ENCODE assay signal across 10 mouse cellular contexts in genomic region chr1:119502729-119503128, GRCm38 (mm10). TPM values are rescaled to one million over a fixed set of nuclear protein-coding genes. Genes with fewer than 3 reads are reported as not detected.
DNase-seq lines count a peak whose midpoint lies in the region; TF ChIP-seq lines count a peak whose summit lies in the region.
"Had no signal": no experiment of that assay in that cellular context is flagged by ENCODE, and none has a peak within 500 bp of the region (broad histone marks: within the 10 kb centered on the region; RNA-seq: fewer than 3 reads in every experiment).

No protein-coding gene starts in this region.

- intact Hi-C loops in heart, adult 2 months (cut with DNase I), result loop anchor here (10.0 kb wide), 1 partner anchor 332 kb away; the partner anchor contains the start of gene Ptpn4
- intact Hi-C loops in heart, postnatal 36 days (cut with DNase I), result no loop called here

- no peak overlapping the region for H3K9ac ChIP-seq in heart, adult 2 months (ENCODE audit: low read depth, low read length)

- no peak for DNase-seq in heart, adult 2 months
- DNase-seq in heart, postnatal 36 days, result no peak
- DNase-seq in 3T3-L1 (ENCODE audit: low read depth, low spot score), result peak; percentile 57
- DNase-seq in Muller cell, postnatal 12 days (ENCODE audit: inconsistent ontology term), result no peak
- DNase-seq in urinary bladder, postnatal 36 days (ENCODE audit: low spot score in 2 of 2), result no peak
- no peak for DNase-seq in cerebellum, postnatal 25 days
- DNase-seq: gastrocnemius, postnatal 10 days; retina, postnatal 1 day had no signal

- peaks cover 32% of the 10 kb centered on the region for H3K4me1 ChIP-seq in heart, adult 2 months (ENCODE audit: control insufficient read depth, insufficient read depth, low read length)
- H3K4me1 ChIP-seq in embryonic fibroblast, embryonic 13.5 days (ENCODE audit: control insufficient read depth, insufficient read depth, low read length), result 0 out of 2 replicates have a peak, but pooled peaks cover 3% of the 10 kb centered on the region

- peak overlapping the region; percentile 94; the same call in 1 of the 2 replicates for H3K27ac ChIP-seq in heart, adult 2 months
- no peak overlapping the region for H3K27ac ChIP-seq in embryonic fibroblast, embryonic 13.5 days (ENCODE audit: insufficient read depth, low read length)
- H3K27ac ChIP-seq in macrophage, result peak overlapping the region; percentile 97

- no peaks in the 10 kb centered on the region; the same call in 1 of the 2 replicates for H3K36me3 ChIP-seq in heart, adult 2 months (ENCODE audit: control insufficient read depth, insufficient read depth, low read length)
- peaks cover 5% of the 10 kb centered on the region; the same call in 1 of the 2 replicates for H3K36me3 ChIP-seq in macrophage (ENCODE audit: inconsistent target)

- H3K79me2 ChIP-seq in heart, adult 2 months (replicated peaks; ENCODE audit: control insufficient read depth, insufficient read depth, low read length), result peaks cover 2% of the 10 kb centered on the region; the same call in 1 of the 2 replicates
- peaks cover 66% of the 10 kb centered on the region for H3K79me2 ChIP-seq in macrophage (ENCODE audit: inconsistent target)

- no peak for TF ChIP-seq EP300 in heart, adult 2 months (IDR thresholded peaks at IDR 0.05; ENCODE audit: insufficient read depth, low read depth, low read length)

- no peaks in the 10 kb centered on the region for H3K27me3 ChIP-seq in heart, adult 2 months (ENCODE audit: control insufficient read depth, insufficient read depth, low read length)

- no peak for TF ChIP-seq POLR2A in heart, adult 2 months (IDR thresholded peaks at IDR 0.05; ENCODE audit: insufficient read depth, low read depth, low read length)
- no peak for TF ChIP-seq POLR2A in embryonic fibroblast, embryonic 13.5 days (IDR thresholded peaks at IDR 0.05; ENCODE audit: low read depth, low read length)

- no peak for TF ChIP-seq CTCF in heart, adult 2 months (IDR thresholded peaks at IDR 0.05)
- no peak for TF ChIP-seq CTCF in embryonic fibroblast, embryonic 13.5 days (IDR thresholded peaks at IDR 0.05; ENCODE audit: borderline replicate concordance, insufficient read depth, low read length)

- H3K4me3 ChIP-seq in heart, adult 2 months, result no peak overlapping the region
- H3K4me3 ChIP-seq in embryonic fibroblast, embryonic 13.5 days (ENCODE audit: insufficient read depth, low read length), result peak overlapping the region; percentile 81
- peak overlapping the region; percentile 87 for H3K4me3 ChIP-seq in macrophage (ENCODE audit: inconsistent target)

- WGBS in heart, adult 2 months, result 53% methylated on average over 11 of the region's 11 CpGs
- 14% methylated on average over 8 of the region's 11 CpGs for WGBS in macrophage (ENCODE audit: missing documents)

RNA-seq across cellular contexts. Expression of gene Ralb, which starts 1.9 kb away (rescaled TPM):
- total RNA-seq in heart, adult 2 months (2021), result 10 to 100 TPM; 26.9 to 30.1 TPM
- 23.1 and 29.1 TPM in 2 replicates for polyA plus RNA-seq in heart, adult 2 months (2012; rRNA removed)
- 10 to 100 TPM; 30.9 to 31.1 TPM for total RNA-seq in heart, postnatal 36 days (2021)
- polyA plus RNA-seq in embryonic fibroblast, embryonic 13.5 days (2011; ENCODE audit: insufficient read length, low read depth, missing spikeins), result 66.1 and 70.7 TPM in 2 replicates
- 100 to 1,000 TPM in 1 of 26 experiments, 10 to 100 TPM in 25; 30.9 to 114 (median 49.3) TPM for total RNA-seq in macrophage (2018; cell fraction: chromatin; rRNA removed)
- total RNA-seq in macrophage (2018; cell fraction: cytosol; rRNA removed), result 100 to 1,000 TPM in 6 of 26 experiments, 10 to 100 TPM in 20; 83.5 to 114 (median 93.7) TPM
- total RNA-seq in macrophage (2018; cell fraction: nucleus; rRNA removed), result 10 to 100 TPM; 44.4 to 87.0 (median 54.7) TPM
- polyA plus RNA-seq in macrophage (2018), result 76.5 to 98.9 TPM (median 79.7 TPM) in 3 replicates

RNA-seq across cellular contexts. Expression of gene Tmem185b, which starts 23.2 kb away (rescaled TPM):
- total RNA-seq in heart, adult 2 months (2021), result 10 to 100 TPM; 14.8 to 15.8 TPM
- polyA plus RNA-seq in heart, adult 2 months (2012; rRNA removed), result 14.2 and 15.1 TPM in 2 replicates
- 10 to 100 TPM; 13.3 to 14.4 TPM for total RNA-seq in heart, postnatal 36 days (2021)
- polyA plus RNA-seq in embryonic fibroblast, embryonic 13.5 days (2011; ENCODE audit: insufficient read length, low read depth, missing spikeins), result 18.4 and 22.1 TPM in 2 replicates
- total RNA-seq in macrophage (2018; cell fraction: chromatin; rRNA removed), result 10 to 100 TPM in 6 of 26 experiments, 1 to 10 TPM in 20; 4.9 to 14.7 (median 8.7) TPM
- total RNA-seq in macrophage (2018; cell fraction: cytosol; rRNA removed), result 10 to 100 TPM; 13.3 to 24.2 (median 17.4) TPM
- total RNA-seq in macrophage (2018; cell fraction: nucleus; rRNA removed), result 10 to 100 TPM in 25 of 26 experiments, 1 to 10 TPM in 1; 9.9 to 31.6 (median 24.4) TPM
- 13.5 to 23.8 TPM (median 18.3 TPM) in 3 replicates for polyA plus RNA-seq in macrophage (2018)
